Mouse (Mus musculus) stomach, adult 2 months (tissue): Measurements from ENCODE around the gene Tnip2. TPM values are rescaled to one million over a fixed set of nuclear protein-coding genes. Genes with fewer than 3 reads are reported as not detected.

Experiments
- polyA plus RNA-seq: library from polyadenylated mRNA; depleted of rRNA; stranded (reverse); fragments of >200 nt; gene quantifications from 2 replicates; pipeline ENCODE4 v1.2.3, GENCODE M21; 2012; rRNA removed

Gene Tnip2
- 19.3 and 21.5 TPM in 2 replicates for polyA plus RNA-seq

DNA sequence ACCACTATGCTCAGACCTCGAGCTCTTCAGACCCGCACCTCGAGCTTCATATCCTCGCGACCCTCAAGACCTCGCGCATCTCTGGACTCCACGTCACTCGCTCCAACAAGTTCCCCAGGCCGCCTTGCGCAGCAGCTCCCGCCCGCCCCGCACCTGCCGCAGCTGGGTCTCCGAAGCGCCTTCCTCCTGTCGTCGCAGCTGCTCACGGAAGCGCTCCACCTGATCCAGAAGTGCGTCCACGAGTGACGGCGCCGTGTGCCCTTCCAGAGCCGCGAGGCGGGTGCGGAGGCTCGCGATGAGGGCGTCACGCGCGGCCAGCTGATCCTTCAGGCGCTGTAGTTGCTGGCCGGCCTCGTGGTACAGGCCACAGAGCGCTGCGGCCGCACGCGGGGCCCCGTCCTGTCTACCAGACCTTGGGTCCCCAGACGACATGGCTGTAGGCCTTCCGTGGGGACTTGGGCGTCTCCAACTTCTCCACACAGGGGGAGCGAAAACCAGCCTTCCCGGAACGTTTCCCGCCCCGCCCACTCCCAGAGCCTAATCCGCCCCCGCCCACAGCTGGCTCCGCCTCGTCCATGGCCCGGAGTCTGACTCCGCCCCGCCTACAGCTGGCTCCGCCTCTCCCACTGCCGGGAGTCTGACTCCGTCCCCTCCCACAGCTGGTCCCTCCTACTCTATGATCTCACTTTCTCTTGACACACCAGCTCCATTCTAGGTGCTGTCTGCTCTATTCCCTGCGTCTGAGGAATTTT, at the start of gene Tnip2:
TSS of gene Tnip2 (minus strand) at position 526 of the 752 bp plus-strand sequence.

GRCm38 (mm10) chr5:34525663-34526476, 12.1 kb upstream of the Tnip2 start, which contains the start of gene Sh3bp2:
Sh3bp2 (plus strand) TSS chr5:34525838.

Other genes with a start within 250 kb of the Tnip2 start
- gene Zfyve28, start 225.5 kb downstream of the Tnip2 start, polyA plus RNA-seq = 2.1 and 2.5 TPM in 2 replicates
- gene Cfap99, start 225.4 kb downstream of the Tnip2 start, polyA plus RNA-seq = not detected in 2 replicates
- 15.8 and 18.4 TPM in 2 replicates for gene Rnf4, start 177.7 kb downstream of the Tnip2 start, polyA plus RNA-seq
- 6.6 and 10.2 TPM in 2 replicates for gene Fam193a, start 144.1 kb downstream of the Tnip2 start, polyA plus RNA-seq
- 2.6 and 3.1 TPM in 2 replicates for gene Sh3bp2, start 11.8 kb upstream of the Tnip2 start, polyA plus RNA-seq
- gene Add1, start 59.7 kb upstream of the Tnip2 start, polyA plus RNA-seq = 68.9 and 77.1 TPM in 2 replicates
- 76.0 and 90.2 TPM in 2 replicates for gene Mfsd10, start 123.2 kb upstream of the Tnip2 start, polyA plus RNA-seq
- gene Nop14, start 146.2 kb upstream of the Tnip2 start, polyA plus RNA-seq = 4.3 and 4.9 TPM in 2 replicates
- gene Grk4, start 146.4 kb upstream of the Tnip2 start, polyA plus RNA-seq = 0.47 and 0.50 TPM in 2 replicates
- 3.3 and 4.4 TPM in 2 replicates for gene Htt, start 247.7 kb upstream of the Tnip2 start, polyA plus RNA-seq